Mouse (Mus musculus) neural tube, embryonic 15.5 days (tissue): Measurements from ENCODE around the gene Ftcd. TPM values are rescaled to one million over a fixed set of nuclear protein-coding genes. Genes with fewer than 3 reads are reported as not detected.

ENCODE experiments used
- ATAC-seq: fragments of 200-750 bp; cut with Nextera tagmentation; 2 replicates; pipeline ENCODE4 v1.8.0; 2017; ENCODE audit warnings: mild to moderate bottlenecking, moderate TSS enrichment, moderate library complexity; ENCODE audit not compliant: low FRiP score
- H3K27ac ChIP-seq: fragments of 300-500 bp; sonication (generic); replicated peaks from 2 replicates; pipeline ENCODE4 v1.5.1; 2015; ENCODE audit warnings: mild to moderate bottlenecking, inconsistent platforms
- H3K27me3 ChIP-seq: fragments of 300-500 bp; sonication (generic); replicated peaks from 2 replicates; pipeline ENCODE4 v1.6.1; 2015; ENCODE audit warnings: inconsistent platforms
- H3K36me3 ChIP-seq: fragments of 300-500 bp; sonication (generic); 2 replicates; pipeline ENCODE4 v1.6.1; 2015; ENCODE audit warnings: inconsistent platforms
- H3K4me1 ChIP-seq: fragments of 300-500 bp; sonication (generic); 2 replicates; pipeline ENCODE4 v1.6.1; 2015; ENCODE audit warnings: inconsistent platforms
- H3K4me2 ChIP-seq: fragments of 300-500 bp; sonication (generic); 2 replicates; pipeline ENCODE4 v1.6.1; 2015; ENCODE audit warnings: inconsistent platforms, mild to moderate bottlenecking, moderate library complexity
- H3K4me3 ChIP-seq: fragments of 300-500 bp; sonication (generic); replicated peaks from 2 replicates; pipeline ENCODE4 v1.5.1; 2015; ENCODE audit warnings: mild to moderate bottlenecking, inconsistent platforms
- H3K9ac ChIP-seq: fragments of 300-500 bp; sonication (generic); replicated peaks from 2 replicates; pipeline ENCODE4 v1.6.1; 2015; ENCODE audit warnings: mild to moderate bottlenecking, inconsistent platforms
- H3K9me3 ChIP-seq: fragments of 300-500 bp; sonication (generic); replicated peaks from 2 replicates; pipeline ENCODE4 v1.6.1; 2016; ENCODE audit warnings: inconsistent platforms
- WGBS: fragments of 180-500 bp; shearing (Covaris S2); methylation state at CpG from one replicate; pipeline ENCODE4 v1.1.7; 2015; ENCODE audit warnings: mixed read lengths; 5-methylcytosine and 5-hydroxymethylcytosine counted together
- polyA plus RNA-seq: library from polyadenylated mRNA; unstranded; fragments of >200 nt; fragmentation: Nextera tagmentation; extraction: Ambion mirVana; gene quantifications from 2 replicates; pipeline ENCODE4 v1.2.1, GENCODE M21; 2015

Ftcd gene
- polyA plus RNA-seq, 1 experiment from 2014 or later = 0.18 TPM

GRCm38 (mm10) chr10:76622411-76622810 lies 47.0 kb downstream of the Ftcd start:
- peak overlapping the region; percentile 39 for H3K4me3 ChIP-seq
- ATAC-seq = no peak
- no peaks in the 10 kb centered on the region for H3K36me3 ChIP-seq
- WGBS = 82% methylated on average over 4 of the region's 4 CpGs
- no peaks in the 10 kb centered on the region for H3K9me3 ChIP-seq
- H3K27ac ChIP-seq = no peak overlapping the region
- H3K27me3 ChIP-seq = no peaks in the 10 kb centered on the region
- H3K9ac ChIP-seq = no peak overlapping the region
- H3K4me2 ChIP-seq = peak overlapping the region; percentile 66
- H3K4me1 ChIP-seq = peaks cover 4% of the 10 kb centered on the region; the same call in 1 of the 2 replicates

GRCm38 (mm10) chr10:76622928-76623680 lies 47.7 kb downstream of the Ftcd start, which contains the start of gene Col6a2:
Col6a2 (minus strand) TSS chr10:76623630.
- peak within 1 kb of the TSS; percentile 48 for H3K9ac ChIP-seq
- peak within 1 kb of the TSS; percentile 39 for H3K4me3 ChIP-seq
- H3K36me3 ChIP-seq = no peaks in the 10 kb centered on the region
- H3K4me2 ChIP-seq = peak within 1 kb of the TSS; percentile 66
- WGBS = 6% methylated on average over 28 of the region's 31 CpGs
- ATAC-seq = peak; percentile 79
- H3K4me1 ChIP-seq = peaks cover 4% of the 10 kb centered on the region; the same call in 1 of the 2 replicates
- H3K27ac ChIP-seq = no peak within 1 kb of the TSS
- H3K27me3 ChIP-seq = no peaks in the 10 kb centered on the region
- H3K9me3 ChIP-seq = no peaks in the 10 kb centered on the region

GRCm38 (mm10) chr10:76623734-76624133 lies 48.3 kb downstream of the Ftcd start:
- Histone ChIP-seq H3K4me2 (peak overlapping the region; percentile 66), H3K9me3 (no peaks in the 10 kb centered on the region), H3K4me3 (peak overlapping the region; percentile 39; the same call in 1 of the 2 replicates), H3K9ac (no peak overlapping the region), H3K27me3 (no peaks in the 10 kb centered on the region), H3K27ac (no peak overlapping the region), H3K36me3 (no peaks in the 10 kb centered on the region), H3K4me1 (peaks cover 4% of the 10 kb centered on the region; the same call in 1 of the 2 replicates)
- 17% methylated on average over 7 of the region's 7 CpGs for WGBS
- ATAC-seq = no peak

GRCm38 (mm10) chr10:76624903-76625302 lies 49.5 kb downstream of the Ftcd start:
- H3K27ac ChIP-seq = no peak overlapping the region
- no peak overlapping the region for H3K9ac ChIP-seq
- no peak overlapping the region for H3K4me2 ChIP-seq
- H3K27me3 ChIP-seq = no peaks in the 10 kb centered on the region
- no peaks in the 10 kb centered on the region for H3K9me3 ChIP-seq
- no peak overlapping the region for H3K4me3 ChIP-seq
- H3K36me3 ChIP-seq = no peaks in the 10 kb centered on the region
- 73% methylated on average over 7 of the region's 7 CpGs for WGBS
- peaks cover 4% of the 10 kb centered on the region; the same call in 1 of the 2 replicates for H3K4me1 ChIP-seq
- no peak for ATAC-seq

- Histone ChIP-seq H3K9me3 (no peaks in the 10 kb centered on the region), H3K36me3 (no peaks in the 10 kb centered on the region), H3K27ac (no peak overlapping the region), H3K4me2 (no peak overlapping the region), H3K4me3 (no peak overlapping the region), H3K4me1 (peaks cover 4% of the 10 kb centered on the region; the same call in 1 of the 2 replicates), H3K9ac (no peak overlapping the region), H3K27me3 (no peaks in the 10 kb centered on the region)
- no peak for ATAC-seq
- WGBS = 93% methylated on average over 5 of the region's 5 CpGs
Observed at GRCm38 (mm10) chr10:76627714-76628113, 52.3 kb downstream of the Ftcd start.

- Histone ChIP-seq H3K9ac (no peak overlapping the region), H3K4me1 (no peaks in the 10 kb centered on the region), H3K27ac (no peak overlapping the region), H3K27me3 (no peaks in the 10 kb centered on the region), H3K4me3 (no peak overlapping the region), H3K4me2 (no peak overlapping the region), H3K36me3 (no peaks in the 10 kb centered on the region), H3K9me3 (no peaks in the 10 kb centered on the region)
- ATAC-seq = no peak
- 100% methylated on average over 1 of the region's 1 CpGs for WGBS
Observed at GRCm38 (mm10) chr10:76630657-76631056, 55.2 kb downstream of the Ftcd start.

GRCm38 (mm10) chr10:76632630-76633029 lies 57.2 kb downstream of the Ftcd start:
- Histone ChIP-seq H3K4me2 (no peak overlapping the region), H3K36me3 (no peaks in the 10 kb centered on the region), H3K9me3 (no peaks in the 10 kb centered on the region), H3K27me3 (no peaks in the 10 kb centered on the region), H3K4me1 (no peaks in the 10 kb centered on the region), H3K27ac (no peak overlapping the region), H3K9ac (no peak overlapping the region), H3K4me3 (no peak overlapping the region)
- WGBS = 89% methylated on average over 8 of the region's 8 CpGs
- ATAC-seq = no peak

- Histone ChIP-seq H3K9me3 (no peaks in the 10 kb centered on the region), H3K36me3 (no peaks in the 10 kb centered on the region), H3K4me3 (no peak overlapping the region), H3K27me3 (no peaks in the 10 kb centered on the region), H3K27ac (no peak overlapping the region), H3K9ac (no peak overlapping the region), H3K4me1 (no peaks in the 10 kb centered on the region), H3K4me2 (no peak overlapping the region)
- ATAC-seq = no peak
- 65% methylated on average over 7 of the region's 7 CpGs for WGBS
Observed at GRCm38 (mm10) chr10:76634094-76634571, 58.7 kb downstream of the Ftcd start.

GRCm38 (mm10) chr10:76634584-76634983 lies 59.1 kb downstream of the Ftcd start:
- H3K4me2 ChIP-seq = no peak overlapping the region
- H3K4me3 ChIP-seq = no peak overlapping the region
- no peaks in the 10 kb centered on the region for H3K9me3 ChIP-seq
- 89% methylated on average over 5 of the region's 5 CpGs for WGBS
- no peaks in the 10 kb centered on the region for H3K27me3 ChIP-seq
- no peak overlapping the region for H3K27ac ChIP-seq
- no peaks in the 10 kb centered on the region for H3K36me3 ChIP-seq
- H3K4me1 ChIP-seq = no peaks in the 10 kb centered on the region
- ATAC-seq = no peak
- H3K9ac ChIP-seq = no peak overlapping the region

GRCm38 (mm10) chr10:76636026-76636425 lies 60.6 kb downstream of the Ftcd start:
- H3K27me3 ChIP-seq = no peaks in the 10 kb centered on the region
- no peak overlapping the region for H3K9ac ChIP-seq
- H3K36me3 ChIP-seq = no peaks in the 10 kb centered on the region
- H3K9me3 ChIP-seq = no peaks in the 10 kb centered on the region
- no peak overlapping the region for H3K4me3 ChIP-seq
- 84% methylated on average over 3 of the region's 3 CpGs for WGBS
- no peaks in the 10 kb centered on the region for H3K4me1 ChIP-seq
- no peak overlapping the region for H3K27ac ChIP-seq
- no peak for ATAC-seq
- no peak overlapping the region for H3K4me2 ChIP-seq

- H3K4me2 ChIP-seq = no peak overlapping the region
- no peak overlapping the region for H3K27ac ChIP-seq
- H3K9ac ChIP-seq = no peak overlapping the region
- no peaks in the 10 kb centered on the region for H3K4me1 ChIP-seq
- H3K36me3 ChIP-seq = no peaks in the 10 kb centered on the region
- no peak for ATAC-seq
- no peaks in the 10 kb centered on the region for H3K27me3 ChIP-seq
- H3K4me3 ChIP-seq = no peak overlapping the region
- 89% methylated on average over 4 of the region's 4 CpGs for WGBS
- no peaks in the 10 kb centered on the region for H3K9me3 ChIP-seq
Observed at GRCm38 (mm10) chr10:76636601-76637000, 61.2 kb downstream of the Ftcd start.
